Mouse (Mus musculus) ES-Bruce4 (cell line): ENCODE data around the gene Rprd1b. TPM values are rescaled to one million over a fixed set of nuclear protein-coding genes. Genes with fewer than 3 reads are reported as not detected.

Experiments used
- H3K27ac ChIP-seq: 2 replicates; pipeline ENCODE4 v1.5.1; 2012; ENCODE audit warnings: low read length, inconsistent platforms; ENCODE audit not compliant: insufficient read depth
- H3K27me3 ChIP-seq: 2 replicates; pipeline ENCODE4 v1.6.1; 2012; ENCODE audit warnings: mild to moderate bottlenecking, low read length, inconsistent platforms; ENCODE audit not compliant: control insufficient read depth, poor library complexity, insufficient read depth, severe bottlenecking
- H3K36me3 ChIP-seq: 2 replicates; pipeline ENCODE4 v1.6.1; 2012; ENCODE audit warnings: inconsistent platforms, mild to moderate bottlenecking, low read length, moderate library complexity; ENCODE audit not compliant: control insufficient read depth, poor library complexity, insufficient read depth, severe bottlenecking
- H3K4me1 ChIP-seq: one replicate; pipeline ENCODE4 v1.8.1; 2011; ENCODE audit warnings: low read length; ENCODE audit not compliant: control insufficient read depth, insufficient read depth
- H3K4me3 ChIP-seq: 2 replicates; pipeline ENCODE4 v1.5.1; 2011; ENCODE audit warnings: low read depth, mild to moderate bottlenecking, low read length
- H3K9ac ChIP-seq: 2 replicates; pipeline ENCODE4 v1.6.1; 2012; ENCODE audit warnings: low read depth, mild to moderate bottlenecking, inconsistent platforms; ENCODE audit not compliant: poor library complexity, severe bottlenecking
- H3K9me3 ChIP-seq: replicated peaks from 2 replicates; pipeline ENCODE4 v1.6.1; 2012; ENCODE audit warnings: mild to moderate bottlenecking, low read length, inconsistent platforms; ENCODE audit not compliant: control insufficient read depth, poor library complexity, insufficient read depth, severe bottlenecking
- CTCF ChIP-seq: IDR thresholded peaks from one replicate; pipeline ENCODE4 v1.8.1; 2011; ENCODE audit warnings: low read depth, low read length
- EP300 ChIP-seq: IDR thresholded peaks from 2 replicates; pipeline ENCODE4 v1.6.1; 2011; ENCODE audit warnings: low read depth, low read length; ENCODE audit not compliant: insufficient read depth
- POLR2A ChIP-seq: IDR thresholded peaks from one replicate; pipeline ENCODE4 v1.8.1; 2011; ENCODE audit warnings: low read length; ENCODE audit not compliant: insufficient read depth
- polyA plus RNA-seq: library from polyadenylated mRNA; stranded (reverse); fragments of >200 nt; gene quantifications from 2 replicates; pipeline ENCODE4 v1.2.4, GENCODE M21; 2011; ENCODE audit warnings: low read depth; ENCODE audit not compliant: missing spikeins, insufficient read depth, insufficient read length

The Rprd1b gene
- polyA plus RNA-seq, 1 experiment: 18.6 TPM

GRCm38 (mm10) chr2:158166628-158167027 lies 138.3 kb downstream of the Rprd1b start:
- no peak overlapping the region for H3K9ac ChIP-seq
- no peak overlapping the region for H3K27ac ChIP-seq
- no peak overlapping the region for H3K4me3 ChIP-seq
- no peaks in the 10 kb centered on the region for H3K27me3 ChIP-seq
- TF ChIP-seq POLR2A (no peak), CTCF (no peak), EP300 (no peak)
- no peaks in the 10 kb centered on the region for H3K9me3 ChIP-seq
- H3K36me3 ChIP-seq: no peaks in the 10 kb centered on the region
- H3K4me1 ChIP-seq: peaks cover 2% of the 10 kb centered on the region

DNA sequence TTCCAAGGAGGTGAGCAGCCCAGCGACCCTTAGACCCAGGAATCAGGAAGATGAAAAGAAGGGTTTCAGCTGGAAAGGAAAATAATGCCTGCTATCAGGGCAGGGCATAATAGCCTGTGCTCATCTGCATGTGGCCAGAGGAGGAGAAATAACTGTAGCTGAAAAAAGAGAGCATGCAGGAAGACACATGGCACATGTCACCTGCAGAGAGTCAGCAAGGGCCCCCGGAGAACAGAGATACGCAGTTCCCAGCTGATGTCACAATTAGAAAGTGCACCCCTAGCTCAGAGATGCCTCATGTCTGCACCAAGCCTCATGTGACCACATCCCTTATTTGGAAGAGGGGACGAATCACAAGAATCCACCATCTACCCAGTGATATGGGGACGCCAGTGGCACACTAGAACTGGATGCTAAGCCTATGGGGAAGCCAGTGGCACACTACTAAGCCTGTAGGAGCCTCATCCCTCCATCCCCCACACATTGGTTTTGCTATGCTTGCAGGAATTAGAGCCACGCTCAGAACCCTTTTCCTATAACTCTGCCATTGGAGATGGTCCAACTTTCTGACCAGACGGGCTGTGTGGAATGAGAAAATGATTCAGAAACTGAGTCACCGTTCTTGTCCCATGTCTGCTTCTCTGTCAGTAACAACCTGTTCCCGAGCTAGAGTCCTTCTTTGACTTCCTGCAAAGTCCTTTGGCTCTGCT lies 139.4 kb downstream of the Rprd1b start:
- H3K9ac ChIP-seq: no peak overlapping the region

DNA sequence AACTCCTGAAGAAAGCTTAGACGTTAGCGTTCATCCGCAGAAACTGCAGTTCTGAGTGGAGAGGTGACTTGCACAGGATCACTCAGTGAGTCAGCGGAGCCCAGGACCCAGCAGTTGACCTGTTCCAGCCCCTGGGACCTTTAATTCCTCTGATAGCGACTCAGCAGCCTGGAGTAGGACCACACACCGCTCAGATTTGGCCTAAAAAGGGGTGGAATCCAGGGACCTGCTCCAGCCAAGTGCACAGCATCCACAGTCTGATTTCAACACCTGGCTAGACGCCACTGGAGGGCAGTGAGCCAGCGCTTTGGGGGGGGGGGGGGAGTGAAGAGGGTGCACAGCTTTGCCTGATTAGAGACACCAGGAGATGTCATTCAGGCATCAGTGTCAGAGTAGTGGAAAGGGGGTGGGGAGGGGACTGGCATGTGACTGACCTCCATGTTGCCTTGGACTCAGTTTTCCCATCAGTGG lies 140.5 kb downstream of the Rprd1b start:
- Histone ChIP-seq H3K4me1 (peaks cover 2% of the 10 kb centered on the region), H3K27me3 (no peaks in the 10 kb centered on the region), H3K9ac (no peak overlapping the region), H3K4me3 (no peak overlapping the region), H3K36me3 (no peaks in the 10 kb centered on the region), H3K9me3 (no peaks in the 10 kb centered on the region), H3K27ac (no peak overlapping the region)
- TF ChIP-seq CTCF (no peak), EP300 (no peak), POLR2A (no peak)

More for the DNA sequence above, 139.4 kb downstream of the Rprd1b start:
- Histone ChIP-seq H3K4me1 (peaks cover 2% of the 10 kb centered on the region), H3K4me3 (no peak overlapping the region), H3K27me3 (no peaks in the 10 kb centered on the region), H3K27ac (no peak overlapping the region), H3K36me3 (no peaks in the 10 kb centered on the region), H3K9me3 (no peaks in the 10 kb centered on the region)
- TF ChIP-seq EP300: no peak
- no peak for TF ChIP-seq POLR2A
- TF ChIP-seq CTCF: no peak

GRCm38 (mm10) chr2:158169351-158169750 lies 141.1 kb downstream of the Rprd1b start:
- Histone ChIP-seq H3K9me3 (no peaks in the 10 kb centered on the region), H3K27me3 (no peaks in the 10 kb centered on the region), H3K36me3 (no peaks in the 10 kb centered on the region), H3K9ac (no peak overlapping the region), H3K4me3 (no peak overlapping the region), H3K27ac (no peak overlapping the region), H3K4me1 (peaks cover 2% of the 10 kb centered on the region)
- TF ChIP-seq CTCF: no peak

DNA sequence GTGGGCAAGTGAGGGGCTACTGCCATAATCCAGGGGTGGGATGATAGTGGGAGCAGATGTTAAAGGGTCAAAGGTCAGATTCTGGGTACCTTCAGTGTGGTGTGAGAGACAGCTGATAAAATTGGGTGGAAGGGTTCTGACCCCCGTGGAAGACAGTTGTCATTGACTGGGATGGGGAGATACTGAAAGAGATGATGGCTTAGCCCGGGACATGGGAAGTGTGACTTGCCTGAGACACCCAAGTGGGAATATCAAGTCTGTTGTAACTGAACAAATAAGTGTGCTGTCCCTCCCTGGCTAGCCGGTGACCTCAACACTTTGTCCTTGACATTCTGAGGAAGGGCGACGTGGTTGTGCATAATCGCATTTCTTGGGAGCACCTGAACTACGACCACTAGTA lies 141.5 kb downstream of the Rprd1b start:
- H3K27me3 ChIP-seq: no peaks in the 10 kb centered on the region
- no peaks in the 10 kb centered on the region for H3K36me3 ChIP-seq
- no peak overlapping the region for H3K9ac ChIP-seq
- H3K4me1 ChIP-seq: peaks cover 2% of the 10 kb centered on the region
- TF ChIP-seq EP300 (no peak), CTCF (no peak), POLR2A (no peak)
- no peaks in the 10 kb centered on the region for H3K9me3 ChIP-seq
- H3K27ac ChIP-seq: no peak overlapping the region
- no peak overlapping the region for H3K4me3 ChIP-seq

DNA sequence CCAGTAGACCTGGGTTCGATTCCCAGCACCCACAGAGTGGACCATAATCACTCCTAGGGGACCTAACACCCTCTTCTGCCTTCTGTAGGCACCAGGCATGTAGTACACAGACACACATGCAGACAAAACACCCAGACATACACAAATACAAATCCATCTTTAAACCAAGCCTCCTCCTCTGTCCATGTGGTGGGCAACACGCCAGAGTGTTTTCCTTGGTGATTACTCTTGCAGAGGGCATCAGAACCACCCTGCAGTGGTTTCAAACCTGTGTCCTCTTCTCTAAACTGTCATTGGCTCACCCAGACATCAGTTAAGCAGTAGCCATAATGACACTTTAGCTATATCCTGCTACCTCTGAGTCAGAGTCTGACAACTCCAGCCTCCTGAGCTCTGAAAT lies 142.1 kb downstream of the Rprd1b start:
- Histone ChIP-seq H3K4me1 (peaks cover 2% of the 10 kb centered on the region), H3K9me3 (no peaks in the 10 kb centered on the region), H3K27me3 (no peaks in the 10 kb centered on the region), H3K27ac (no peak overlapping the region), H3K36me3 (no peaks in the 10 kb centered on the region), H3K9ac (no peak overlapping the region), H3K4me3 (no peak overlapping the region)
- TF ChIP-seq EP300 (no peak), POLR2A (no peak), CTCF (no peak)
